7 mouse cellular contexts compared by ENCODE assay signal in the genomic region with DNA sequence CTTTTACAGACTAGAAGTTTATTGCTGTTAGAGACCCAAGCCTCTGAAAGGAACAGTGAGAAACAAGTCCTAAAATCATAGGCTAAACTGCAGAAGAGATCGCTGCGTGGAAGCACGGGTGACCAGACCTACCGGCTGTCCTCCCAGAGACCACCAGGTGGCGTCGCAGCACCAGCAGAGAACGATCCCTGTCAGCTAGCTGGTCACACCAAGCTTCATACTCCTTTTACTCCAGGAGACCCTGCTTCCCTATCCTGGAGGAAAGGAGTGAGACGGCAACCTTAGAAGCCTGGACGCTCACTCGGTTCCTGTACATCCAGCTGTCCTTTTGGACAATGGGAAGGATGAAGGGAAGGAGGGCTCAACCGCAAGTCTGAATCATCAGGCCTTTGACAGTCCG. TPM values are rescaled to one million over a fixed set of nuclear protein-coding genes. Genes with fewer than 3 reads are reported as not detected.
DNase-seq lines count a peak whose midpoint lies in the region; ATAC-seq and TF ChIP-seq lines count a peak whose summit lies in the region.

No protein-coding gene starts in this region.

- intact Hi-C loops in heart, adult 2 months (cut with DNase I), result loop anchor here (1.0 to 2.0 kb wide), 2 partner anchors 119 to 174 kb away; no protein-coding TSS in a partner anchor

- H3K27ac ChIP-seq in embryonic facial prominence, embryonic 13.5 days, result no peak overlapping the region
- no peak overlapping the region for H3K27ac ChIP-seq in heart, adult 2 months
- no peak overlapping the region for H3K27ac ChIP-seq in kidney, adult 2 months (ENCODE audit: insufficient read depth, low read depth, low read length)
- H3K27ac ChIP-seq in limb, embryonic 11.5 days (replicated peaks; ENCODE audit: low read depth, low read length), result 0 out of 2 replicates have a peak overlapping the region, but pooled peaks have one; percentile 14
- H3K27ac ChIP-seq in midbrain, embryonic 14.5 days (replicated peaks; ENCODE audit: low read depth, low read length), result no peak overlapping the region

- peak overlapping the region; percentile 97 for H3K4me2 ChIP-seq in embryonic facial prominence, embryonic 13.5 days
- peak overlapping the region; percentile 100 for H3K4me2 ChIP-seq in limb, embryonic 11.5 days (ENCODE audit: low read depth, severe bottlenecking)
- peak overlapping the region; percentile 99 for H3K4me2 ChIP-seq in midbrain, embryonic 14.5 days (ENCODE audit: low read length)

- H3K9ac ChIP-seq in embryonic facial prominence, embryonic 13.5 days, result peak overlapping the region; percentile 66; the same call in 1 of the 2 replicates
- no peak overlapping the region for H3K9ac ChIP-seq in heart, adult 2 months (ENCODE audit: low read depth, low read length)
- H3K9ac ChIP-seq in limb, embryonic 11.5 days (ENCODE audit: low read length), result no peak overlapping the region
- H3K9ac ChIP-seq in midbrain, embryonic 14.5 days (replicated peaks; ENCODE audit: low read length), result peak overlapping the region; percentile 60

- H3K9me3 ChIP-seq in embryonic facial prominence, embryonic 13.5 days, result no peaks in the 10 kb centered on the region
- H3K9me3 ChIP-seq in limb, embryonic 11.5 days (ENCODE audit: control insufficient read depth, low read length), result no peaks in the 10 kb centered on the region
- H3K9me3 ChIP-seq in midbrain, embryonic 14.5 days (ENCODE audit: control insufficient read depth, low read length), result no peaks in the 10 kb centered on the region

- WGBS in embryonic facial prominence, embryonic 13.5 days, result under 1% methylated on average over 12 of the region's 12 CpGs
- 2% methylated on average over 12 of the region's 12 CpGs for WGBS in heart, adult 2 months
- 2% methylated on average over 12 of the region's 12 CpGs for whole genome bisulfite sequencing in kidney, adult 2 months
- WGBS in limb, embryonic 11.5 days, result 1% methylated on average over 12 of the region's 12 CpGs
- 0% methylated on average over 12 of the region's 12 CpGs for WGBS in midbrain, embryonic 14.5 days

- H3K4me3 ChIP-seq in embryonic facial prominence, embryonic 13.5 days, result peak overlapping the region; percentile 54
- peak overlapping the region; percentile 58 for H3K4me3 ChIP-seq in heart, adult 2 months
- H3K4me3 ChIP-seq in kidney, adult 2 months (ENCODE audit: insufficient read depth, low read depth, low read length), result no peak overlapping the region
- H3K4me3 ChIP-seq in limb, embryonic 11.5 days (ENCODE audit: low read depth, low read length), result peak overlapping the region; percentile 47
- H3K4me3 ChIP-seq in midbrain, embryonic 14.5 days (replicated peaks; ENCODE audit: low read depth, low read length), result peak overlapping the region; percentile 52

- DNase-seq in adrenal gland, postnatal 36 days, result peak; percentile 90 to 94
- peak; percentile 86 to 92 for DNase-seq in heart, adult 2 months
- DNase-seq in kidney, adult 2 months, result peak; percentile 92
- peak; percentile 96 for DNase-seq in limb, embryonic 11.5 days (ENCODE audit: low spot score)
- peak; percentile 95 for DNase-seq in midbrain, embryonic 14.5 days
- peak; percentile 77 for DNase-seq in spleen, adult 12 weeks (ENCODE audit: low spot score)

- no peak for TF ChIP-seq POLR2A in heart, adult 2 months (IDR thresholded peaks at IDR 0.05; ENCODE audit: insufficient read depth, low read depth, low read length)
- TF ChIP-seq POLR2A in kidney, adult 2 months (IDR thresholded peaks at IDR 0.05; ENCODE audit: low read depth, low read length), result no peak

- H3K4me1 ChIP-seq in embryonic facial prominence, embryonic 13.5 days, result peaks cover 27% of the 10 kb centered on the region
- H3K4me1 ChIP-seq in heart, adult 2 months (ENCODE audit: control insufficient read depth, insufficient read depth, low read length), result peaks cover 2% of the 10 kb centered on the region
- H3K4me1 ChIP-seq in kidney, adult 2 months (ENCODE audit: control insufficient read depth, insufficient read depth, low read length), result 0 out of 2 replicates have a peak, but pooled peaks cover 9% of the 10 kb centered on the region
- peaks cover 12% of the 10 kb centered on the region for H3K4me1 ChIP-seq in limb, embryonic 11.5 days (ENCODE audit: control insufficient read depth, insufficient read depth, low read length)
- peaks cover 19% of the 10 kb centered on the region for H3K4me1 ChIP-seq in midbrain, embryonic 14.5 days (ENCODE audit: control insufficient read depth, insufficient read depth, low read length)

- peak; percentile 93 for TF ChIP-seq EP300 in heart, adult 2 months (IDR thresholded peaks at IDR 0.05; ENCODE audit: insufficient read depth, low read depth, low read length)

- no peaks in the 10 kb centered on the region for H3K79me2 ChIP-seq in heart, adult 2 months (replicated peaks; ENCODE audit: control insufficient read depth, insufficient read depth, low read length)

- peaks cover 99% of the 10 kb centered on the region for H3K27me3 ChIP-seq in embryonic facial prominence, embryonic 13.5 days
- H3K27me3 ChIP-seq in heart, adult 2 months (ENCODE audit: control insufficient read depth, insufficient read depth, low read length), result peaks cover 6% of the 10 kb centered on the region
- no peaks in the 10 kb centered on the region; the same call in 1 of the 2 replicates for H3K27me3 ChIP-seq in kidney, adult 2 months (replicated peaks; ENCODE audit: control insufficient read depth, insufficient read depth, low read length)
- peaks cover 83% of the 10 kb centered on the region for H3K27me3 ChIP-seq in limb, embryonic 11.5 days (ENCODE audit: control insufficient read depth, insufficient read depth, low read length)
- peaks cover 84% of the 10 kb centered on the region for H3K27me3 ChIP-seq in midbrain, embryonic 14.5 days (ENCODE audit: control insufficient read depth, insufficient read depth, low read length)

- TF ChIP-seq CTCF in heart, adult 2 months (IDR thresholded peaks at IDR 0.05), result no peak; the same call in 1 of the 2 replicates
- TF ChIP-seq CTCF in kidney, adult 2 months (conservative IDR thresholded peaks at IDR 0.05; ENCODE audit: insufficient read depth, insufficient read length, low read depth, low read length), result peak; percentile 98

- 0 out of 2 replicates have a peak, but pooled peaks have one; percentile 57 for ATAC-seq in embryonic facial prominence, embryonic 13.5 days (ENCODE audit: insufficient number of reproducible peaks, insufficient read depth, low FRiP score, low TSS enrichment, low read depth)
- 0 out of 2 replicates have a peak, but pooled peaks have one; percentile 29 for ATAC-seq in limb, embryonic 11.5 days (ENCODE audit: insufficient number of reproducible peaks, low FRiP score, low TSS enrichment, low read depth)
- peak; percentile 83 for ATAC-seq in midbrain, embryonic 14.5 days (ENCODE audit: low FRiP score, low TSS enrichment)

- H3K36me3 ChIP-seq in embryonic facial prominence, embryonic 13.5 days, result no peaks in the 10 kb centered on the region
- H3K36me3 ChIP-seq in heart, adult 2 months (ENCODE audit: control insufficient read depth, insufficient read depth, low read length), result no peaks in the 10 kb centered on the region
- H3K36me3 ChIP-seq in kidney, adult 2 months (ENCODE audit: control insufficient read depth, insufficient read depth, low read length), result no peaks in the 10 kb centered on the region
- no peaks in the 10 kb centered on the region for H3K36me3 ChIP-seq in limb, embryonic 11.5 days (ENCODE audit: control insufficient read depth, insufficient read depth, low read length)
- H3K36me3 ChIP-seq in midbrain, embryonic 14.5 days (ENCODE audit: control insufficient read depth, insufficient read depth, low read length), result no peaks in the 10 kb centered on the region

RNA-seq across cellular contexts. Expression of a gene that starts 3.6 kb away (rescaled TPM):
- total RNA-seq in adrenal gland, postnatal 36 days (2021), result 10 to 100 TPM in 1 of 2 experiments, 1 to 10 TPM in 1; 6.1 to 26.5 TPM
- polyA plus RNA-seq in embryonic facial prominence, embryonic 13.5 days (2015; fragmentation: Nextera tagmentation; extraction: Ambion mirVana), result 0.25 and 0.28 TPM in 2 replicates
- total RNA-seq in heart, adult 2 months (2021), result under 1 TPM; 0.27 to 0.55 TPM
- polyA plus RNA-seq in heart, adult 2 months (2012; rRNA removed), result 0.31 and 1.6 TPM in 2 replicates
- polyA plus RNA-seq in kidney, adult 2 months (2012; rRNA removed), result 1.4 and 3.4 TPM in 2 replicates
- polyA plus RNA-seq in limb, embryonic 11.5 days (2014; fragmentation: Nextera tagmentation; extraction: Ambion mirVana), result 0.23 and 0.30 TPM in 2 replicates
- polyA plus RNA-seq in midbrain, embryonic 14.5 days (2014; fragmentation: Nextera tagmentation; extraction: Ambion mirVana), result 0.47 and 0.76 TPM in 2 replicates

RNA-seq across cellular contexts. Expression of a gene that starts 12.8 kb away (rescaled TPM):
- total RNA-seq in adrenal gland, postnatal 36 days (2021), result under 1 TPM in 1 of 2 experiments, not detected in 1; 0.26 TPM
- 2.4 and 2.5 TPM in 2 replicates for polyA plus RNA-seq in embryonic facial prominence, embryonic 13.5 days (2015; fragmentation: Nextera tagmentation; extraction: Ambion mirVana)
- total RNA-seq in heart, adult 2 months (2021), result 1 to 10 TPM; 1.2 to 1.8 TPM
- 0.39 and 0.82 TPM in 2 replicates for polyA plus RNA-seq in heart, adult 2 months (2012; rRNA removed)
- 0.05 TPM in 1 of 2 replicates, not detected in the other for polyA plus RNA-seq in kidney, adult 2 months (2012; rRNA removed)
- polyA plus RNA-seq in limb, embryonic 11.5 days (2014; fragmentation: Nextera tagmentation; extraction: Ambion mirVana), result 3.4 and 4.4 TPM in 2 replicates
- polyA plus RNA-seq in midbrain, embryonic 14.5 days (2014; fragmentation: Nextera tagmentation; extraction: Ambion mirVana), result 3.6 and 3.9 TPM in 2 replicates

RNA-seq across cellular contexts. Expression of a gene that starts 17.0 kb away (rescaled TPM):
- 10 to 100 TPM; 60.6 to 77.4 TPM for total RNA-seq in adrenal gland, postnatal 36 days (2021)
- polyA plus RNA-seq in embryonic facial prominence, embryonic 13.5 days (2015; fragmentation: Nextera tagmentation; extraction: Ambion mirVana), result 66.1 and 67.6 TPM in 2 replicates
- 10 to 100 TPM; 39.9 to 40.0 TPM for total RNA-seq in heart, adult 2 months (2021)
- polyA plus RNA-seq in heart, adult 2 months (2012; rRNA removed), result 49.3 and 52.1 TPM in 2 replicates
- polyA plus RNA-seq in kidney, adult 2 months (2012; rRNA removed), result 60.8 and 64.7 TPM in 2 replicates
- polyA plus RNA-seq in limb, embryonic 11.5 days (2014; fragmentation: Nextera tagmentation; extraction: Ambion mirVana), result 35.0 and 37.8 TPM in 2 replicates
- polyA plus RNA-seq in midbrain, embryonic 14.5 days (2014; fragmentation: Nextera tagmentation; extraction: Ambion mirVana), result 55.2 and 71.8 TPM in 2 replicates

RNA-seq across cellular contexts. Expression of a gene that starts 59.6 kb away (rescaled TPM):
- total RNA-seq in adrenal gland, postnatal 36 days (2021), result 10 to 100 TPM; 42.0 to 56.0 TPM
- polyA plus RNA-seq in embryonic facial prominence, embryonic 13.5 days (2015; fragmentation: Nextera tagmentation; extraction: Ambion mirVana), result 89.6 and 96.1 TPM in 2 replicates
- 10 to 100 TPM; 19.1 to 21.1 TPM for total RNA-seq in heart, adult 2 months (2021)
- 6.5 and 7.8 TPM in 2 replicates for polyA plus RNA-seq in heart, adult 2 months (2012; rRNA removed)
- 8.4 and 10.0 TPM in 2 replicates for polyA plus RNA-seq in kidney, adult 2 months (2012; rRNA removed)
- 133 and 149 TPM in 2 replicates for polyA plus RNA-seq in limb, embryonic 11.5 days (2014; fragmentation: Nextera tagmentation; extraction: Ambion mirVana)
- polyA plus RNA-seq in midbrain, embryonic 14.5 days (2014; fragmentation: Nextera tagmentation; extraction: Ambion mirVana), result 54.1 and 74.4 TPM in 2 replicates

Comparison
In these comparisons a context has a peak if more than half of its experiments do, and no peak if none do; other contexts are left out.
1. ATAC-seq: peak in every context shown above with its lines; median percentile 83 in midbrain, embryonic 14.5 days; 57 in embryonic facial prominence, embryonic 13.5 days; 29 in limb, embryonic 11.5 days.
2. H3K9ac ChIP-seq: peak in embryonic facial prominence, embryonic 13.5 days (single experiment) and midbrain, embryonic 14.5 days (single experiment); none in heart, adult 2 months (single experiment) and limb, embryonic 11.5 days (single experiment).
3. Peak in every context shown above with its lines, with median percentiles within 50 percentile points of each other: DNase-seq and H3K4me2 ChIP-seq.